Mouse (Mus musculus) olfactory bulb, adult 2 months (tissue): ENCODE measurements around the gene Dcx. TPM values are rescaled to one million over a fixed set of nuclear protein-coding genes. Genes with fewer than 3 reads are reported as not detected.

ENCODE experiments used
- H3K27ac ChIP-seq: fragments of 200-500 bp; 2 replicates; pipeline ENCODE4 v1.5.1; 2012; ENCODE audit warnings: low read depth, low read length; ENCODE audit not compliant: insufficient read depth
- H3K4me1 ChIP-seq: fragments of 200-500 bp; 2 replicates; pipeline ENCODE4 v1.6.1; 2012; ENCODE audit warnings: low read length; ENCODE audit not compliant: control insufficient read depth, insufficient read depth
- H3K4me3 ChIP-seq: fragments of 200-500 bp; 2 replicates; pipeline ENCODE4 v1.5.1; 2012; ENCODE audit warnings: mild to moderate bottlenecking, low read depth, low read length, moderate library complexity; ENCODE audit not compliant: insufficient read depth
- CTCF ChIP-seq: fragments of 200-500 bp; IDR thresholded peaks from 2 replicates; pipeline ENCODE4 v1.5.1; 2012; ENCODE audit warnings: low read depth, mild to moderate bottlenecking, low read length, moderate library complexity; ENCODE audit not compliant: insufficient read depth
- POLR2A ChIP-seq: fragments of 200-500 bp; IDR thresholded peaks from 2 replicates; pipeline ENCODE4 v1.6.1; 2012; ENCODE audit warnings: mild to moderate bottlenecking, low read depth, low read length, moderate library complexity; ENCODE audit not compliant: insufficient read depth
- WGBS: fragments of 180-500 bp; shearing (Covaris S2); methylation state at CpG from one replicate; pipeline ENCODE4 v1.1.7; 2018; 5-methylcytosine and 5-hydroxymethylcytosine counted together
- polyA plus RNA-seq: library from polyadenylated mRNA; stranded (reverse); fragments of >200 nt; gene quantifications from 2 replicates; pipeline ENCODE4 v1.2.4, GENCODE M21; 2012; ENCODE audit warnings: low replicate concordance; ENCODE audit not compliant: missing spikeins, insufficient read depth, insufficient read length

The Dcx gene
- polyA plus RNA-seq, 1 experiment: 74.2 TPM

GRCm38 (mm10) chrX:143867129-143867664 is 65.9 kb downstream of the Dcx start:
- Histone ChIP-seq H3K4me3 (no peak overlapping the region), H3K27ac (no peak overlapping the region), H3K4me1 (no peaks in the 10 kb centered on the region)
- whole genome bisulfite sequencing: 85% methylated on average over 5 of the region's 5 CpGs
- TF ChIP-seq POLR2A (no peak), CTCF (no peak)

GRCm38 (mm10) chrX:143851351-143851750 is 81.8 kb downstream of the Dcx start:
- Histone ChIP-seq H3K4me3 (no peak overlapping the region), H3K27ac (no peak overlapping the region), H3K4me1 (no peaks in the 10 kb centered on the region)
- WGBS: 83% methylated on average over 3 of the region's 3 CpGs
- TF ChIP-seq CTCF (no peak), POLR2A (no peak)

- WGBS: 82% methylated on average over 3 of the region's 3 CpGs
- TF ChIP-seq POLR2A: no peak
- no peak for TF ChIP-seq CTCF
- Histone ChIP-seq H3K4me3 (no peak overlapping the region), H3K4me1 (no peaks in the 10 kb centered on the region), H3K27ac (no peak overlapping the region)
Observed at GRCm38 (mm10) chrX:143849969-143850368, 83.1 kb downstream of the Dcx start.

- Histone ChIP-seq H3K4me1 (no peaks in the 10 kb centered on the region), H3K4me3 (no peak overlapping the region), H3K27ac (no peak overlapping the region)
- no peak for TF ChIP-seq POLR2A
- TF ChIP-seq CTCF: no peak
- WGBS: 83% methylated on average over 3 of the region's 3 CpGs
Observed at GRCm38 (mm10) chrX:143846637-143847036, 86.5 kb downstream of the Dcx start.

- peaks cover 4% of the 10 kb centered on the region; the same call in 1 of the 2 replicates for H3K4me1 ChIP-seq
- H3K27ac ChIP-seq: no peak within 1 kb of the TSS
- H3K4me3 ChIP-seq: no peak within 1 kb of the TSS
- 31% methylated on average over 4 of the region's 4 CpGs for WGBS
- TF ChIP-seq POLR2A: no peak
- no peak for TF ChIP-seq CTCF
Observed at GRCm38 (mm10) chrX:143827212-143827611, 105.9 kb downstream of the Dcx start, which contains the start of gene Capn6. TSS of gene Capn6 (minus strand) at chrX:143827414.

GRCm38 (mm10) chrX:143826521-143826920 is 106.6 kb downstream of the Dcx start:
- WGBS: 70% methylated on average over 4 of the region's 4 CpGs
- no peak overlapping the region for H3K4me3 ChIP-seq
- TF ChIP-seq CTCF (no peak), POLR2A (no peak)
- H3K27ac ChIP-seq: no peak overlapping the region
- peaks cover 4% of the 10 kb centered on the region; the same call in 1 of the 2 replicates for H3K4me1 ChIP-seq

GRCm38 (mm10) chrX:143818961-143819360 is 114.2 kb downstream of the Dcx start:
- no peak for TF ChIP-seq CTCF
- no peak for TF ChIP-seq POLR2A
- no peak overlapping the region for H3K4me3 ChIP-seq
- WGBS: 93% methylated on average over 2 of the region's 2 CpGs
- no peaks in the 10 kb centered on the region for H3K4me1 ChIP-seq
- H3K27ac ChIP-seq: no peak overlapping the region

- Histone ChIP-seq H3K4me1 (no peaks in the 10 kb centered on the region), H3K4me3 (no peak overlapping the region), H3K27ac (no peak overlapping the region)
- TF ChIP-seq CTCF: no peak
- WGBS: 40% methylated on average over 1 of the region's 1 CpGs
Observed at GRCm38 (mm10) chrX:143815948-143816347, 117.2 kb downstream of the Dcx start.

Other genes starting within 250 kb of the Dcx start
- gene Capn6, start 105.9 kb downstream of the Dcx start, polyA plus RNA-seq: not detected in 2 replicates
- gene A730046J19Rik, start 220.4 kb upstream of the Dcx start, polyA plus RNA-seq: not detected in 2 replicates